Mouse (Mus musculus) E14TG2a.4 (cell line): ENCODE results near the gene Atp2b2.

Source experiments
- H3K27me3 ChIP-seq: 2 replicates; pipeline ENCODE4 v1.6.1; 2014; ENCODE audit warnings: low read length, control low read depth; ENCODE audit not compliant: insufficient read depth
- H3K36me3 ChIP-seq: 2 replicates; pipeline ENCODE4 v1.6.1; 2014; ENCODE audit warnings: low read length, control low read depth; ENCODE audit not compliant: insufficient read depth
- H3K4me1 ChIP-seq: replicated peaks from 2 replicates; pipeline ENCODE4 v1.6.1; 2014; ENCODE audit warnings: low read depth, low read length, control low read depth
- H3K4me3 ChIP-seq: replicated peaks from 2 replicates; pipeline ENCODE4 v1.5.1; 2014; ENCODE audit warnings: mild to moderate bottlenecking, low read length
- H3K9me3 ChIP-seq: 2 replicates; pipeline ENCODE4 v1.6.1; 2014; ENCODE audit warnings: low read length, control low read depth
- CTCF ChIP-seq: conservative IDR thresholded peaks from 2 replicates; pipeline ENCODE4 v1.5.1; 2014; ENCODE audit warnings: low read length
- NANOG ChIP-seq: IDR thresholded peaks from 2 replicates; pipeline ENCODE4 v1.6.1; 2014; ENCODE audit warnings: borderline replicate concordance, low read length, mixed read lengths
- POU5F1 ChIP-seq: IDR thresholded peaks from 2 replicates; pipeline ENCODE4 v1.6.1; 2014; ENCODE audit warnings: low read length, borderline replicate concordance

Atp2b2 gene

DNA sequence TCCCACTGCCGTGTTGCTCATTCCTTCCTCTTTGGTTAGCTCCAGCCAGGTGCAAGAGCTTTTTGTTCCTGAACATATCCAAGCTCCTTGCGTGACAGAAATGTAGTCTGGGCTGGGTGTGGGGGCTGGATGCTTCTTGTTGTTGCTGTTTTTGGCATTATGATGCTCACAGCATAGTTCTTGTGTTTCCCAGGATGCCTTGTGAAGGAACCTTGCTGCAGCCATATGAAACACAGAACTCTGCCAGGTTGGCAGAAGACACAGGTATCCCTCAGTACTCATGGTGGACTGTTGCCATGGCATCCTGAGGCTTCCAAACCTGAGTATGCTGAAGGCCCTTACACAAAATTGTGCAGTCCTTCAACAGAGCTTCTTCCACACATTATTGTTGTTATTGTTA is 44.0 kb downstream of the Atp2b2 start:
- H3K36me3 ChIP-seq = no peaks in the 10 kb centered on the region
- TF ChIP-seq CTCF (no peak), POU5F1 (no peak)
- H3K4me3 ChIP-seq = no peak overlapping the region
- no peaks in the 10 kb centered on the region for H3K9me3 ChIP-seq
- peaks cover 5% of the 10 kb centered on the region; the same call in 1 of the 2 replicates for H3K27me3 ChIP-seq
- no peaks in the 10 kb centered on the region for H3K4me1 ChIP-seq

DNA sequence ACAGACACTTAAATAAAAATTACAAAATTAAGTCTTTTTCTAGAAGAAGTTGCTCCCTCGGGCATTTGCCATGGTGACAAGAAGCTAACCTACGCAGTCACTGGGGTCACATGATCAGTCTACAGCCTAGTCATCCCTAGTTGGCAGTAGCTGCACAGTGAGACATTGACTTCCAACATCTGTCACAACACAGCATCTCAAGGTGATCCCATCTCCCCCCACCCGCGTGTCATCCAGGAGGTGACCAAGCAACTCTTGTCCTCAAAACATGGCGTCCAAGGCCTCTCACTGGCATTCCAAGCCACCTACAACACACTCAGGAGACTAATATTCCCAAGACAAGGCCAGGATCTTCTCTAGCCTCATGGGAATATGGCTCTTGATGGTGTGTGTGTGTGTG is 48.2 kb downstream of the Atp2b2 start:
- H3K4me3 ChIP-seq = no peak overlapping the region
- no peak for TF ChIP-seq NANOG
- H3K9me3 ChIP-seq = no peaks in the 10 kb centered on the region
- H3K4me1 ChIP-seq = peaks cover 11% of the 10 kb centered on the region
- H3K36me3 ChIP-seq = no peaks in the 10 kb centered on the region
- no peaks in the 10 kb centered on the region for H3K27me3 ChIP-seq

DNA sequence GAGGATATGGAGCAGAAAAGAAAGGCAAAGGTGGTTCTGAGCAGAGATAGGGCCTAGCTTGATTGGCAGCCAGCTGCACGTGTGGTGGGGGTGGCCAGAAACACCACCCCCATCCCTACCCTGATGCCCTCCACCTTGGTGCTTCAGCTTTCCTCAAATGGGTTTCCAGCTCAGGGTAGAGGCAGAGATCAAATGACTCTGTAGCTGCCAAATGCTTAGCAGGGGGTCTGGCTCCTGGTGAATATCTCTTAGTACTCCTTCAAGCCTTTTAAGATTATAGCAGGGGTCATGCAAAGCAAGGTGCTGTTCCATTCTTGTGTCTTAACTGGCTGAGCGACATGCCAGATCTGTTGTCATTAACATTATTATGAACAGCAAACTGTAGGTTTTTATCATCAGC is 50.3 kb downstream of the Atp2b2 start:
- peaks cover 11% of the 10 kb centered on the region for H3K4me1 ChIP-seq
- no peaks in the 10 kb centered on the region for H3K9me3 ChIP-seq
- no peaks in the 10 kb centered on the region for H3K36me3 ChIP-seq
- no peaks in the 10 kb centered on the region for H3K27me3 ChIP-seq
- H3K4me3 ChIP-seq = no peak overlapping the region
- TF ChIP-seq CTCF = no peak
- TF ChIP-seq POU5F1 = no peak
- no peak for TF ChIP-seq NANOG

DNA sequence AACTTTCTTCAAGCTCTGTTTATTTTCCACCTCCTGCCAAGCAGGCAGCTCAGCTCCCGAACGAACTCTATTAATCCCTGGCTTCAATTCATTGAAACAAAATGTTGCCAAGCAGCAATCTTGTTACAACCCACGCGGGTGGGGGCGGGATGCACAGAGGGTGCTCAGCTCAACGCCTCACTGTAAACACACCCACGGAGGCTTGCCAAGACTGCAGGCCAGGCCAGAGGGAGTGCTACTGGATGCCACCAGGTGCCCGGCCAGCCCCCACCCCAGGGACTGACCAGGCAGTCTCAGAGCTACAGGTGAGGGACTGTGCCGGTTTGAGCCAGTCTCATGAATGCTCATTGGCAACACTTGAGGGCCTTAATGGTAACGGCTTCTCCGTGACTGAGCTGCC is 50.9 kb downstream of the Atp2b2 start:
- Histone ChIP-seq H3K9me3 (no peaks in the 10 kb centered on the region), H3K4me3 (no peak overlapping the region), H3K4me1 (peaks cover 11% of the 10 kb centered on the region), H3K27me3 (no peaks in the 10 kb centered on the region), H3K36me3 (no peaks in the 10 kb centered on the region)
- TF ChIP-seq POU5F1 = no peak

DNA sequence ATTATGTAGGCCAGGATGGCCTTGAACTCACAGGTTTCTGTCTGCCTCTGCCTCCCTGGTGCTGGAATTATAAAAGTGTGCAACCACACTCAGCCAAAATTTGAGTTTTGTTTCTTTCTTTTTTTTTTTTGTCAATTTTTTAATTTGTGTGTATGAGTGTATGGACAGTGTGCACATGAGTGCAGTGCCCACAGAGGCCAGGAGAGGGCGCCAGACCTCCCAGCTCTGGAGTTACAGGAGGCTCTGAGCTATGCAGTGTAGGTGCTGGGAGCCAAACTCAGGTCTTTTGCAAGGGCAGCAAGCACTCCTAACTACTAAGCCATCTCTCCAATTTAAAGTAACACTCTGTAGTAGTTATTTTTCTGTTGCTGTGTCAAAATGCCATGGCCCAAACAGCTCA is 52.4 kb downstream of the Atp2b2 start:
- Histone ChIP-seq H3K36me3 (no peaks in the 10 kb centered on the region), H3K27me3 (no peaks in the 10 kb centered on the region), H3K4me3 (no peak overlapping the region), H3K4me1 (peaks cover 11% of the 10 kb centered on the region), H3K9me3 (no peaks in the 10 kb centered on the region)
- no peak for TF ChIP-seq POU5F1
- no peak for TF ChIP-seq NANOG
- peak; percentile 86 for TF ChIP-seq CTCF

DNA sequence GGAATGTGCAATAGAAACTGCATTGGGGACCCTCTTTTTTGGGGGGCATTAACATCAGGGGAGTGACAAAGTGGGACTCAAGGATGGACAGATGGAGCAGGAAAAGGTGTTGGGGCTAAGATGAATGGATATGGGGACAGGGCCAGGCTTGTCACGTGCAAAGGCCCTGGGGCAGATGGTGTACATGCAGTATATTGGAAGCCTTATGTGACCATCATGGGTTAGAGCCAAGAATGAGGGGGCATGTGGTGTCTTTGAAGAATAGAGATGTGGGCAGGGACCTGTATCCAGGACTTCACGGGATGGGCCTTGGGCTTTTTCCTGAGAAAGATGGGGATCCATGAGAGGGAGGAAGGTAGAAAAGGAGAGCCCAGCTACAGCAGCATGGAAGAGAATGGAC is 53.9 kb downstream of the Atp2b2 start:
- Histone ChIP-seq H3K4me3 (no peak overlapping the region), H3K36me3 (no peaks in the 10 kb centered on the region), H3K27me3 (peaks cover 6% of the 10 kb centered on the region), H3K9me3 (no peaks in the 10 kb centered on the region), H3K4me1 (peaks cover 11% of the 10 kb centered on the region)
- TF ChIP-seq NANOG (no peak), CTCF (no peak), POU5F1 (no peak)

DNA sequence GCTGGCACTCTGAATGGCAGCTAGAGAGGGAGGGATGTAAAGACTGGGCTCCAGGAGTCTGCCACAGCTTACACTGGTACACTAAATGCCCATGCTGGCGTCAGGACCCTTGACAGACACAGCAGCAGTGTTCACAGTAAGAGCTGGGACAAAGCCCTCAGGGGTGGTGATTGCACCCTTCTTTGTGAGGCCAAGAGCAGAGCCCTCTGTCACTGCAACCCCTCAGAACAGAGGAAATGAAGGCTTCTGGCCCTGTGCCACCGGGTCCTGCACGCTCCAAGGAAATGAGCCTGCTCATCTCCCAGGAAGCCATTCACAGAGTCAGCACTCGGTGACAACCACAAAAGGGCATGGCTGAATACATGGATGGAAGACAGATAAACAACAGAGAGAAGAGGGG is 55.7 kb downstream of the Atp2b2 start:
- TF ChIP-seq CTCF (no peak), POU5F1 (no peak), NANOG (no peak)
- H3K36me3 ChIP-seq = no peaks in the 10 kb centered on the region
- H3K27me3 ChIP-seq = peaks cover 6% of the 10 kb centered on the region
- H3K4me1 ChIP-seq = peaks cover 10% of the 10 kb centered on the region
- no peak overlapping the region for H3K4me3 ChIP-seq
- no peaks in the 10 kb centered on the region for H3K9me3 ChIP-seq

DNA sequence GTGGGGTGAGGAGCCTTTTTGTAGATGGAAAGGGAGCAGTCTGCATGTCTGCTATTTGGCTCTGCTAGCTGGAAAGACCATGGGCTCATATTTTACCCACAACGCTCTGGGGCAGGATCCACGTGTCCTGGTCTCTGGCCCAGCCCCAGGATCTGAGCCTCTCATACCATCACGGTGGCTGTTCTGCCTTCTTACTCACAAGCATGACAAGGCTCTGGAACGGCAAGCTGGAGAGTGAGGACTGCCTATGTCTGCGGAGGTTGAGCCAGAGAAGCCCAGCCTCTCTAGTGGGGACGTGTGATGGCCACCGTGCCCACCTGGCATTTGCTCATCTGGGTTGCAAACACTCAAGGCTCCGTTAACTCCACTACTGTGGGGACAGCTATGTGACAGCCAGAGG is 63.7 kb downstream of the Atp2b2 start:
- H3K9me3 ChIP-seq = no peaks in the 10 kb centered on the region
- H3K36me3 ChIP-seq = no peaks in the 10 kb centered on the region
- peaks cover 4% of the 10 kb centered on the region for H3K27me3 ChIP-seq
- H3K4me1 ChIP-seq = no peaks in the 10 kb centered on the region
- H3K4me3 ChIP-seq = no peak overlapping the region
- TF ChIP-seq NANOG = no peak
- no peak for TF ChIP-seq POU5F1
- no peak for TF ChIP-seq CTCF

DNA sequence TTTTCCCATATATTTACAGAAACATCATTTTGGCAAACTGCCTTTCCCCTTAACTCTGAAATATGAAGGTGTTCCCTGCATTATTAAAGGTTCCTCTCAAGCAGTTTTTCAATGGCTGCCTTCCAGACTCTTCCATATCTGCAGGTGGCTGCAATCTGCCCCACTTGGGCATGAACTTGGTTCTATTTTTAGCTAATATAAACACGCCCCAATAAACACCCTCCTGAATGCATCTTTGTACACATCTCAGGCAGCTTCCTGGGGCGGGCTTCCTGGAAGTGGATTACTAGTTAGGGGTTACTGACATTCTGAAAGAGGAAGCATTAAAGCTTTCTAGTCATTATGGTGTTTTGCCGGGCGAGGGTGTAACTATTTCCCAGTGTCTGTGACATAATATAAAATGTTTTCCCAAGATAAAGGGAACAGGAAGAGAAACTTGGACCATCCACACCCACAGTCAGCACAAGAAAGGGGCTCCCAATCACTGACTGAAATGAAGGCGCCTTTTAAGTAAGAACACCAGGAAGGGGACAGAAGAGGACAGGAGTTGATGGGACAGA is 64.2 kb downstream of the Atp2b2 start:
- Histone ChIP-seq H3K4me1 (no peaks in the 10 kb centered on the region), H3K27me3 (peaks cover 4% of the 10 kb centered on the region), H3K4me3 (no peak overlapping the region), H3K36me3 (no peaks in the 10 kb centered on the region), H3K9me3 (no peaks in the 10 kb centered on the region)
- TF ChIP-seq NANOG = no peak
- no peak for TF ChIP-seq POU5F1
- TF ChIP-seq CTCF = no peak

DNA sequence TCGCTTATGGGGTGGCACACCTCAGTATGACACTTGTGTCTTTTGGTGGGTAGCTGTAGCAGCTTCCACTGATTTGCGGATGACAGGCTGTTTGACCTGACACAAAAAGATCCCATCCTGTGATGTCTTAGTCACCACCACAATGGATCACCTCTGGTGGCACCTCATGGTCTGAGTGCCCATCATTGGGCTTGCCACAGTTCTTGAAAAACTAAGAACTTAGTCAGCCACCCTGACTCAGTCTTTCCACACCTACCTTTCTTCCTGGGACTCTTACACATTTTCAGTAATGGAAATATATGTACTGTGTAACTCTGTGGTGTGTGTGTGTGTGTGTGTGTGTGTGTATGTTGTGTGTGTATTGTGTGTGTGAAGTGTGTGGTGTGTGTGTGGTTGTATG is 71.5 kb downstream of the Atp2b2 start:
- TF ChIP-seq NANOG (no peak), CTCF (no peak), POU5F1 (no peak)
- peaks cover 16% of the 10 kb centered on the region for H3K4me1 ChIP-seq
- H3K27me3 ChIP-seq = peaks cover 5% of the 10 kb centered on the region; the same call in 1 of the 2 replicates
- H3K36me3 ChIP-seq = no peaks in the 10 kb centered on the region
- H3K4me3 ChIP-seq = no peak overlapping the region
- H3K9me3 ChIP-seq = no peaks in the 10 kb centered on the region
